Mouse (Mus musculus) bone marrow macrophage, adult 2 months (primary cell): ENCODE results near the gene Tmprss7. TPM values are rescaled to one million over a fixed set of nuclear protein-coding genes. Genes with fewer than 3 reads are reported as not detected.

Experiments used
- H3K27ac ChIP-seq: 2 replicates; pipeline ENCODE4 v1.5.1; 2012; ENCODE audit warnings: low read depth, low read length; ENCODE audit not compliant: insufficient read depth
- H3K4me1 ChIP-seq: 2 replicates; pipeline ENCODE4 v1.6.1; 2012; ENCODE audit warnings: low read length; ENCODE audit not compliant: control insufficient read depth, insufficient read depth
- H3K4me3 ChIP-seq: 2 replicates; pipeline ENCODE4 v1.5.1; 2012; ENCODE audit warnings: mild to moderate bottlenecking, low read length, moderate library complexity; ENCODE audit not compliant: insufficient read depth
- CTCF ChIP-seq: IDR thresholded peaks from 2 replicates; pipeline ENCODE4 v1.5.1; 2012; ENCODE audit warnings: low read depth, mild to moderate bottlenecking, low read length, moderate library complexity
- POLR2A ChIP-seq: IDR thresholded peaks from 2 replicates; pipeline ENCODE4 v1.6.1; 2012; ENCODE audit warnings: mild to moderate bottlenecking, low read depth, low read length, borderline replicate concordance
- polyA plus RNA-seq: library from polyadenylated mRNA; stranded (reverse); fragments of >200 nt; gene quantifications from 2 replicates; pipeline ENCODE4 v1.2.4, GENCODE M21; 2012; ENCODE audit not compliant: missing spikeins, insufficient read depth, insufficient read length

The Tmprss7 gene
- polyA plus RNA-seq, 1 experiment = not detected

DNA sequence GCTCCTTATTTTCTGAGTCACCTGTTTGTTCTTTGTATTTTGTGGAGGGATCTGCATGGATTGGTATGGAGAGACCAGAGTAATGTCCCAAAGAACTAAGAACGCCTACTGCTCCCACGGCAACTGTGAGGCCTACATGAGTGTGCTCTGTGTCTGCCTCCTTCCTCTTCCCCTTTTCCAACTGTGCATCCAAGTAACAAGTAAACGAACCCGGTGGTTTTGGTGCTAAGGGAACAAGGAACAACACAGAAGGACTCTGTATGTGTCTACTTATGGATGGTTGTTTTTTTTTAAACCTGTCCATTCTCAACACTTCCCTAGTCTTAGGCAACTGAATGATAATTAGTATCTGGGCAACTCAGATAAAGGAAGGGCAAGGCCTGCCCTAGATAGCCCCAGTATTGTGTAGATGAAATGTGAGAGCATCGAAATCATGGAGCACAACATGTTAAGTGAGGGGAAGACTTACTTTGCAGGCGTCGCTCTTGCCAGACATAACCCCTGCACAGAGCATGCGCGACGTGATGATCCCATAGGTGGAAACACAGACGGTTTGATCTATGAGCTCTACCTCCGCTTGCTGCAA lies 35.8 kb downstream of the Tmprss7 start:
- peak overlapping the region; percentile 20 for H3K27ac ChIP-seq
- peaks cover 11% of the 10 kb centered on the region for H3K4me1 ChIP-seq
- TF ChIP-seq POLR2A (no peak), CTCF (no peak)
- H3K4me3 ChIP-seq = no peak overlapping the region

- peaks cover 18% of the 10 kb centered on the region for H3K4me1 ChIP-seq
- no peak overlapping the region for H3K27ac ChIP-seq
- H3K4me3 ChIP-seq = no peak overlapping the region
- TF ChIP-seq POLR2A = no peak
These were observed 39.0 kb downstream of the Tmprss7 start for GRCm38 (mm10) chr16:45654465-45654864.

DNA sequence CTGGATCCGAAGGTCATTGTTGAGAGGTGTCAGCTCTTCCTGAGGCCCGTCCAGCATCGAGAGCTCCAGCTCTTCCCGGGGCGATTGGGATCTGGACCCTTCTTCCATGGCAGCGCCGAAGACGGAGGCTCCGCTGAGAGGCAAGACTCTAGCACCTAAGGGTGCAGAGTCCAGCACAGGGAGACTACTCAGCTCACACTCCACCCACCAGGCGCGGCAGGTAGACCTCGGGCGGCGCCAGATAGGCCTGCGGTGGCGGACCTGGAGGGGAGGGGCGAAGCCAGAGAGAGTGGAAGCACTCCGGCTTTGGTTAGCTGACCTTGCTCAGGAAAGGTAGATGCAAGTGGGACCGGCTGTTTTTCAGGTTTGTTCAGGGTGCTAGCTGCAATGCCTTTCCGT lies 39.5 kb downstream of the Tmprss7 start, which contains the start of gene BC016579:
BC016579 (minus strand) TSS at position 135 of the 399 bp plus-strand sequence.
- TF ChIP-seq POLR2A (no peak), CTCF (no peak)
- no peak within 1 kb of the TSS for H3K4me3 ChIP-seq
- H3K27ac ChIP-seq = no peak within 1 kb of the TSS
- peaks cover 18% of the 10 kb centered on the region for H3K4me1 ChIP-seq

GRCm38 (mm10) chr16:45653009-45653933 lies 40.2 kb downstream of the Tmprss7 start:
- TF ChIP-seq CTCF = no peak
- TF ChIP-seq POLR2A = no peak
- H3K27ac ChIP-seq = no peak overlapping the region
- peaks cover 19% of the 10 kb centered on the region for H3K4me1 ChIP-seq
- no peak overlapping the region for H3K4me3 ChIP-seq

- H3K27ac ChIP-seq = peak overlapping the region; percentile 33
- H3K4me3 ChIP-seq = no peak overlapping the region
- TF ChIP-seq POLR2A (no peak), CTCF (no peak)
- H3K4me1 ChIP-seq = peaks cover 21% of the 10 kb centered on the region
These were observed 42.0 kb downstream of the Tmprss7 start for GRCm38 (mm10) chr16:45651497-45651896.

DNA sequence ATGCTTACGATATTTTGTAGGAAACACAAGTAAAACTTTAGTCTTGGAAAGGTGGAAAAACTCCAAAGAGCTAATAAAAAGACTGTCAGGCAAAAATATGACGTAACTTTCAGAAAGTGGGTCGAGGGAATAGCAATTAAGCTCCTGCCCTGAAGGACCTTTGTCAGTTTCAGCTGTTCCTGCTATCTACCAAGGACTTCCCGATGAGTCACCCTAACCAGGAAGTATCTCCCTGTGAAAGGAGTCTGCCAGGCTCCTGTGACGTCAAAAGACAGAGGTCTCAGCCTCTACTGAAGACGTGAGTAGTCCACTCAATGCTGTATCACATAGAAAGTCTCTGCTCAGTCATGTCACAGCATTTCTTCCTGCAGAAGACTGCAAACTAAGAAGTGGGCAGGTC lies 49.1 kb downstream of the Tmprss7 start:
- Histone ChIP-seq H3K4me1 (peaks cover 17% of the 10 kb centered on the region), H3K27ac (no peak overlapping the region), H3K4me3 (no peak overlapping the region)
- TF ChIP-seq POLR2A (no peak), CTCF (no peak)

GRCm38 (mm10) chr16:45643944-45644343 lies 49.5 kb downstream of the Tmprss7 start:
- Histone ChIP-seq H3K4me3 (no peak overlapping the region), H3K27ac (no peak overlapping the region), H3K4me1 (peaks cover 17% of the 10 kb centered on the region)
- TF ChIP-seq CTCF (no peak), POLR2A (no peak)

- no peak overlapping the region for H3K4me3 ChIP-seq
- H3K4me1 ChIP-seq = peaks cover 8% of the 10 kb centered on the region
- TF ChIP-seq CTCF = no peak
- TF ChIP-seq POLR2A = no peak
- no peak overlapping the region for H3K27ac ChIP-seq
These were observed 52.2 kb downstream of the Tmprss7 start for GRCm38 (mm10) chr16:45641301-45641700.

DNA sequence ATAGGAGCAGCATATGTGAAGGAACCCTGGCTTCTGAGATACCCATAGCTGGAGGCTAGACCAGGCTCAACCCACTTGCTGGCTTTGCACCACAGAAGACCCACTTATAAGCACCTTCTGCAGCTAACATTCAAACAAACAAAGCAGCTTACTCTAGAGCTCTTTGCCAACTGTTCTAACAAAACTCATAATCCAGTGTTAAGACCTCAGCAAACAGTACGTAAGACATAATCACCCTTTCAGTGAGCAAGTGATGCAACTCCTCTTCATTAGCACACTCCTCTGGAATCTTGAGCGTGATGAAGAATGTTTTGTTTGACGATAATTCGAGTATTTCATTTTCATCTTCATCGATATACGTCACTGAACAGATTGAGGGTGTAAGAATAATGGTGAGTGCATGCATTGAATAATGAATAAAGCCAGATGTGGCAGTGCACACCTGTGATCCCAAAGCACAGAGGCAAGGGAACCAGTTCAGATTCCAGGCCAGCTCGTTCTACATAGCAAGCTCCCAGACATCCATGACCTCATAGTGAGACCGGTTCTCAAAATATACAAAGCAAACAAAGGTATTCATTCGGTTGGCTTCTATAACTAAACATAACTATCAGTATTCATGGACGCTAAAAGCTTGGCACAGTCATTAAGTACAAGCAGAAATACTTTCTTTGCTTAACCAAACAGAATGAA lies 53.2 kb downstream of the Tmprss7 start:
- H3K27ac ChIP-seq = no peak overlapping the region
- TF ChIP-seq CTCF (no peak), POLR2A (no peak)
- no peak overlapping the region for H3K4me3 ChIP-seq
- peaks cover 8% of the 10 kb centered on the region for H3K4me1 ChIP-seq
